Mouse (Mus musculus) adrenal gland, adult 2 months (tissue): ENCODE results near the gene Slc29a1. TPM values are rescaled to one million over a fixed set of nuclear protein-coding genes. Genes with fewer than 3 reads are reported as not detected.
"Not testable (repeated sequence)": the region's sequence is repeated elsewhere in the genome, so short reads cannot be mapped to it uniquely, and the experiment has no call there.

ENCODE experiments used
- DNase-seq: peaks from one replicate; pipeline ENCODE4 v3.0.0; 2021
- long read RNA-seq: library from polyadenylated mRNA; stranded (forward); transcript quantifications from one replicate; pipeline ENCODE4 v2.0.0, GENCODE M21; 2021
- polyA plus RNA-seq: library from polyadenylated mRNA; depleted of rRNA; stranded (reverse); fragments of >200 nt; gene quantifications from 2 replicates; pipeline ENCODE4 v1.2.3, GENCODE M21; 2012; rRNA removed
- total RNA-seq, 2 experiments: library from RNA; stranded (reverse); gene quantifications; 2 replicates each; pipeline ENCODE4 v1.2.3; 2021

The Slc29a1 gene
- total RNA-seq (100 to 1,000 TPM; 104 to 197 TPM), polyA plus RNA-seq (288 and 410 TPM in 2 replicates)
- long read RNA-seq, transcript Slc29a1-204 (12 exons, 2,216 nt), result minor isoform, 15 of 141 reads
- long read RNA-seq, transcript Slc29a1-201 (13 exons, 1,996 nt), result minor isoform, 12 of 141 reads
- long read RNA-seq, transcript Slc29a1-202 (13 exons, 1,988 nt), result major isoform, 17 of 141 reads
- long read RNA-seq, partial matches to known transcripts, result 19 of 141 reads
- long read RNA-seq, other reads (novel, unspliced or antisense), result 78 of 141 reads

DNA sequence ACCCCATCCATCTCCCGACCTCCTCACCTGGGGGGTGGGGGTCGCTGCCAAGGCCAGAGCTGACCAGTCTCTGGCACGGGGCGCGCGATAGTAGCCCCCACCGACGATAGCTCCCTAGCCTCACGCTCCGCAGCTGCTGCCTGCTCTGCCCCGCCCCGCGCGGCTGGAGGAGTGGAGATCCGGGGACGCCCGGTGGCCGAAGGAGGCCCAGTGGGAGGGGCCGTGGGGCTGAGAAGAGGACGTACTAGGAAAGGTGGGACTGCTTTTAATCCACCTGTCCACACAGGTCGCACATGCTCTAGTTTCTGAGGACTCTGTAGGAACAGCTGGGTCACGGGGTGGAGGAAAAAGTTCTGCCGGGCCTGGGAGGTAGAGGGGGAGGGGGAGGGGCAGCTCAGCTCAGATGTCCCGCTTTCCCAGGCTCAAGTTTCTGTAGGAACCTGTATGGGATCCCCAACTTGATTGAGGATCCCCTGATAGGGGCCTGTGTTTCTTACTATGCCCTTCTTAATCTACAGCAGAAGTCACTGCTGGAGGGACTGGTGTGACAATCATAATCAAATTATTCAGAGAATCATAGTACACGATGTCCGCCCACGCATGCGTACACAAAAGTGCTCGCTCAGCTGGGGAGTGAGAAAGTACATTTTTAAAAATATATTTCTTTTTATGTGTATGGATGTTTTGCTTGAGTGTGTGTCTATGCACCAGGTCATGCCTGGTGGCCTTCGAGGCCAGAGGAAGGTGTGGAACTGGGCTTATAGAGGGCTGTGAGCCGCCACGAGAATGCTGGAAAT is at the start of gene Slc29a1:
Gene Slc29a1 (minus strand): TSS at position 161 of the 797 bp plus-strand sequence.
- DNase-seq, result peak; percentile 85

- no peak for DNase-seq
Measured at GRCm38 (mm10) chr17:45644185-45644584, 44.8 kb upstream of the Slc29a1 start.

DNA sequence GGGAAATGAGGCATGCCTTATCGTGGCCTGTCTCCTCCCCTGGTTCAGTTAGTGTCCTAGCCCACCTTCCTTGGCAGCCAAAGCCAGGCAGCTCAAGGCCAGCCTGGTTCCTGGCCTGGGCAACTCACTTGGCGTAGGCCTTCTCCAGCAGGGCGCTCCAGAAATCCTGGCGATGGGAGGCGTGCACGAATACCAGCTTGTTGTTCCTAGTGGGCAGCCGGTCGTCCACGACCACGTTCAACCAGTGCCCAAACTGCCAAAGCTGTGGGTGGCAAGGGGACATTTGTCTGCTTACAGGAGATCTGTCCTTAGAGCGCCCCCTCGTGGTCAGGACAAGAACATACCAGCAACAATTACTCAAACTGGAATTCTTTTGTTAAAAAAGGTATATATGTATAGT is 43.3 kb upstream of the Slc29a1 start:
- peak; percentile 65 for DNase-seq

GRCm38 (mm10) chr17:45641981-45642380 is 42.6 kb upstream of the Slc29a1 start:
- DNase-seq, result no peak

GRCm38 (mm10) chr17:45638596-45639295 is 39.3 kb upstream of the Slc29a1 start:
- DNase-seq, result no peak

- no peak for DNase-seq
Measured at GRCm38 (mm10) chr17:45634033-45634432, 34.6 kb upstream of the Slc29a1 start.

- DNase-seq, result no peak
Measured at GRCm38 (mm10) chr17:45631940-45632339, 32.5 kb upstream of the Slc29a1 start.

DNA sequence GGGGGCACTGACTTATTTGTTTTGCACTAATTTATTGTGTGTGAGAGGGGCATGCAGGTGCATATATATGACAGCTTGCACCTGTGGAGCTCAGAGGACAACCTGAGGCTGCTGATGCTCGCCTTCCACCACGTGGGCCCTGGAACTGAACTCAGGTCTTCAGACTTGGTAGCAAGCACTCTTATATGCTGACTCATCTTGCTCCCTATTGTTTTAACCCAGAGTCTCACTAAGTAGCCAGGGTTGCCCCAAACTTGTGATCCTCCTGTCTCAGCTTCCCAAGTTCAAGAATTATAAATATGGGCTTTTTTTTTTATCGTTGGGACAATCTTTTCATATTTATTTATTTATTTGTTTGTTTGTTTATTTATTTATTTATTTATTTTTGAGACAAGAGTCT is 31.6 kb upstream of the Slc29a1 start:
- no peak for DNase-seq

DNA sequence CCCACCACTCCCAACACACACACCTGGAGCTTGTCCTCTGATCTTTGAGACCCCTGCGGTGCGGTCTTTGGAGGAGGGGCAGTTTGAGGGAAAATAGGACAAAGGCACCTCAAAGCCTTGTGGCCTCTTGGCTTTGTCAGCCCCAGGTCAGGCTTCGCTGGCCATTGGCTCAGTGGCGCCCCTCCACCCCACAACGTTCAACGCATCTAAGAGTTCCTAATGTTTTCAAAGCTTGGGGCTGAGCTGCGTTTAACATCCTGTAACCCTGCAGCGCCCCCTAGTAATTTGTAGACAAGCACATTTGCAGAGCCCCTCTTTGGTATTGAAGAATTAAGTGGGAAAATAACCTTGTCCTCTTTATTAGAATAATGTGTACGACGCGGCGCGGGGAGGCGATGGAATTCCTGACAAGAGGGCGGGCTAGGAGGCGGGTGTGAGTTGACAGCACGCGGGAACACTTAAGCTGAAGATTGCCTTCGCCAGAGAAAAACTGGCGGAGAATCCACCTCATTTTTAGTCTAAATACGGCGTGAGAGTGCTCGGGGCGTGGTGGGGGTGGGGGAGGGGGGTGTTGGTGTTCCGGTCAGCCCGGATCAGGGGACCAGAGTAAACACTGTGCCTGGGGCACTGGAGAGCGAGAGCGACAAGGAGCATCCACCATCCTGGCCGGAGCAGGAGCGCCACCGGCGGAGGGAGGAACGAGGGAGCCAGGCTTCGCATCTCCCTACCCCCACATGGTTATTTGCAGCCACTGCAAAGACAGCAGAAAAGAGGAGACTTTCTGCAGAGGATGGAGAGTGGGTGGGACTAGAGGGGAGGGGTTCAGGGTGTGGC is 30.7 kb upstream of the Slc29a1 start:
- peak; percentile 66 for DNase-seq

DNA sequence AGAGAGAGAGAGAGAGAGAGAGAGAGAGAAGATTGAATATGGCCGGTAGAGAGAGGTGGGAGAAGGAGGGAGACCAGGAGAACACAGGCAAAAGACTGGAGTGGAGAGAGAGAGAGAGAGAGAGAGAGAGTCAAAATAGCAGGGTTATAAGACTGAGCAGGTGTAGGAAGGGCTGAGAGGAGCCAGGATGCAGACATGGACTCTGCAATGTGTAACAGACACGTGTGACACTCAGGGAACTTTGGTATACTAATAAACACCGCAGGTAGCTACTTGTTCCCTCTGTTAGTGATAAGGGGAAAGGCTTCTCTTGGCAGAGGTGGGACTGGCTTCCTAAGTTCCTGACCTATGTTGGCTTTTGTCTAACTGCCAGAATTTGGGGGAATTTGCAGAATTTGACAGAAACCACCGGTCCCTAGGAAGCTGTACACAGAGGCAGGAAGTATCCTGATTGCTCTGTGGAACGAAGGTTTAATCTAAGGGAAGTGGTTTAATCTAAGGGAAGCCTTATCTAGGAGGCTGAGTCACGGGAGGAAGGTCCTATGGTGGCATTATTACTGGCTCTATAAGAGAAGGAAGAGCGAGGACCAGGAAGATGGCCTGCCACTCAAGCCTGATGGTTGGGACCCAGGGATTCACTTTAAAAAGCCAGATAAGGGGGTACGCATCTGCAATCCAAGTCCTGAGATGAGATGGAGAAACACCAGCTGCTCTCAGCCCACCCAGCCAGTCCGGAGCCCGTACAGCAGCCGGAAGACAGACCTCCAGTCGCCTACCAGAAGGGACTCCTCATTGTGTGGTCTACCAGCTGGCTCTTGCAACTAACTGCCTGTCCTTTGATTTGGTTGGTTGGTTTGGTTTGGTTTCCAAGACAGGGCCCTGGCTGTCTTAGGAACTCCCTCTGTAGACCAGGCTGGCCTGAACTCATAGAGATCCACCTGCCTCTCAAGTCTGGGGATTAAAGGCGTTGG is 29.8 kb upstream of the Slc29a1 start:
- DNase-seq, result peak; percentile 15

DNA sequence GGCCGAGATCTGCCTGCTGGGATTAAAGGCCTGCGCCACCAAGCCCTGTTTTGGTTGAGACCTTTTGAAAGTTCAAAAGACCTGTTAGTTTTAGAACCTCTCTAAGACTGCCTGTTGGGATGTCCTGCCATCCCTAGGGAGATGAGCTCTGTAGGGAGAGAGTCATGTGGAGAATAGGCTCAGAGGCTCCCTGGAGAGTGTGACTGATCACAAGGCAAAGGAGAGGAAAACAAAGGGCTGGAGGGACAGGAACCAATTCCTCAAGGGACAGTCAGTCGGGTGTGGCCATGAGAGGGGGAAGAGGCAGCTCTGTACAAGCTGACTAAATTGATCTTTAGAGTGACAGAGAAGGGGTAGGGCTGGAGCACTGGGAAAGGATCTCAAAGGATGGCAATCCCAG is 28.8 kb upstream of the Slc29a1 start:
- no peak for DNase-seq

DNA sequence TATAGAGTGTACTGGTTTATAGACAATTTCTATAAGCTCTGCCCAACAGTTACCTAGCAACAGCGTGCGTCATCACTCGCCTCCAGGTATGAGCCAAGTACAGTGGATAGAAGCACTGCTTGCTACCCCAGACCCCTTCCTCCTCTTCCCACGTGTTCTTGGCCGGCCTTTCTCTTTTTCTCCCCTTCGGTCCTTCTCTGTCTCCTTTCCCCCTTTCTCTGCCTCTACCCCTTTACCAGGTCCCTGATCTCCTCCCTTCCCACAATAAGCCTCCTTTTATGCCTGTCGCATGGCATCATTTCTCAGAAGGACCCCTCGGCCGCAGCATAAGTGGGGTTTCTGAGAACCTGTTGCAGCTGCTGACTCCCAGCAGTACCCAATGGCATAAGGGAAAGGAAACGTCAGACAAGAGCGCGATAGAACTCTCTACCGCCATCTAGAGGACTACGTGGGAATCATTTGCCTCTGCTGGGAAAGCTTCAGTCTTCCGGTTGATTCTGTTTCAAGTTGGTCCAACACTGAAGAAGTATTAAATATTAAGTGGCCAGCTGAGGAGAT is 27.2 kb upstream of the Slc29a1 start:
- peak; percentile 66 for DNase-seq

DNA sequence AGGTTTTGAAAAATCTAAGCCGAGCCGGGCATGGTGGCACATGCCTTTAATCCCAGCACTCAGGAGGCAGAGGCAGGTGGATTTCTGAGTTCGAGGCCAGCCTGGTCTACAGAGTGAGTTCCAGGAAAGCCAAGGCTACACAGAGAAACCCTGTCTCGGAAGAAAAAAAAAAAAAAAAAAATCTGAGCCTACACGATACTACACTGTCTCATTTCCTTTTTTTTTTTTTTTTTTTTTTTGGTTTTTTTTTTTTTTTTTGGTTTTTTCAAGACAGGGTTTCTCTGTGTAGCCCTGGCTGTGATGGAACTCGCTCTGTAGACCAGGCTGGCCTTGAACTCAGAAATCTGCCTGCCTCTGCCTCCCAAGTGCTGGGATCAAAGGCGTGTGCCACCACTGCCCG is 24.0 kb upstream of the Slc29a1 start:
- DNase-seq, result not testable (repeated sequence)

- peak; percentile 65 for DNase-seq
Measured at GRCm38 (mm10) chr17:45619386-45620256, 20.2 kb upstream of the Slc29a1 start.

GRCm38 (mm10) chr17:45618941-45619385 is 19.6 kb upstream of the Slc29a1 start:
- DNase-seq, result peak; percentile 71

GRCm38 (mm10) chr17:45617655-45618054 is 18.2 kb upstream of the Slc29a1 start:
- DNase-seq, result no peak

- DNase-seq, result no peak
Measured at GRCm38 (mm10) chr17:45616679-45617078, 17.3 kb upstream of the Slc29a1 start.

GRCm38 (mm10) chr17:45616046-45616650 is 16.7 kb upstream of the Slc29a1 start:
- no peak for DNase-seq

DNA sequence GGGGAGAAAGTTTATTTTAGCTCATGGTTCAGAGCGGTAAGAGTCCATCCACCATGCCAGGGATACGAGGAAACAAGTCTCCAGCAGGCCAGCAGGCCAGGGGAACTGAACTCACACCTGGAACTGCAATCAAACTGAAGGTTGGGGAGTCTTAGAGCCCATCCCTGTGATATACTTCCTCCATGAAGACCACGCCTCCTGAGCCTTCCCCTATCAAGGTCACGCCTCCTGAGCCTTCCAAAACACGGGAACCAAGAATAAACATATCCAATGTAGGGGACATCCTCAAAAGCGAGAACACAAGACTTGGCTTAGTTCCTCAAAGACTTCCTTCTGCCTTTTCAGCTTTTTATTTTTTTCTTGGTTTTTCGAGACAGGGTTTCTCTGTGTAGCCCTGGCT is 13.5 kb upstream of the Slc29a1 start:
- no peak for DNase-seq
